Comparison of ENCODE assay signal across 11 mouse cellular contexts in the genomic region with DNA sequence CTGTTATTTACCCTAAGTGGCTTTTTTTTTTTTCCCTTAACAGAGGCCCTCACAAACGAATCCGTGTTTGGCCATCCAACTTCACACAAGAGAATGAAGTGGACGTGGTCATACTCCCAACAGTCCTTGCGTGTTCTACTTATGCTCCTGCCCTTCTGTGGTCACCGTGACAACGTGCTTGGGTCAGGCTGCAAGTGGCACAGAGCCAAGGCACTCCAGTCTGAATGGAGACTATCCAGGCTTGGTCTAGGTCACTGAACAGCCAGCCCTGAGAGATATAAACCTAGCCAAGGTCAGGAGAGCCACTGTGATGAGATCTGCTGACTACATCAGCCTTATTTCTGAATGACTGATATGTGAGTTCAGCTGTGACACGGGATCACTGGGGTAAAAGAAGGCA. TPM values are rescaled to one million over a fixed set of nuclear protein-coding genes. Genes with fewer than 3 reads are reported as not detected.
A peak's percentile ranks its signal among the peaks of the same experiment; 100 is the strongest.
DNase-seq lines count a peak whose midpoint lies in the region; ATAC-seq and TF ChIP-seq lines count a peak whose summit lies in the region.
"Had no signal": no experiment of that assay in that cellular context is flagged by ENCODE, and none has a peak within 500 bp of the region (broad histone marks: within the 10 kb centered on the region; RNA-seq: fewer than 3 reads in every experiment).

No protein-coding gene starts in this region.

- 44% methylated on average over 7 of the region's 7 CpGs for WGBS in heart, embryonic 12.5 days
- 36% methylated on average over 7 of the region's 7 CpGs for WGBS in lung, postnatal 0 days
- 60% methylated on average over 7 of the region's 7 CpGs for WGBS in intestine, embryonic 15.5 days

- peak; percentile 67 for ATAC-seq in heart, embryonic 12.5 days (ENCODE audit: insufficient number of reproducible peaks, low FRiP score)
- peak; percentile 94 for ATAC-seq in lung, postnatal 0 days
- no peak for ATAC-seq in intestine, embryonic 15.5 days

- peak overlapping the region; percentile 15; the same call in 1 of the 2 replicates for H3K27ac ChIP-seq in heart, embryonic 12.5 days (ENCODE audit: poor library complexity, severe bottlenecking)
- no peak overlapping the region for H3K27ac ChIP-seq in lung, postnatal 0 days (ENCODE audit: low read length)
- no peak overlapping the region for H3K27ac ChIP-seq in intestine, embryonic 15.5 days
- H3K27ac ChIP-seq: forebrain, embryonic 12.5 days; stomach, embryonic 15.5 days had no signal

- H3K4me1 ChIP-seq in heart, embryonic 12.5 days (replicated peaks): peaks cover 17% of the 10 kb centered on the region
- no peaks in the 10 kb centered on the region for H3K4me1 ChIP-seq in lung, postnatal 0 days (ENCODE audit: insufficient read depth, low read depth, low read length)
- H3K4me1 ChIP-seq in intestine, embryonic 15.5 days (replicated peaks): no peaks in the 10 kb centered on the region
- H3K4me1 ChIP-seq: forebrain, embryonic 12.5 days; stomach, embryonic 15.5 days had no signal

- TF ChIP-seq EP300 in lung, postnatal 0 days (IDR thresholded peaks at IDR 0.05): no peak

- no peak overlapping the region for H3K4me2 ChIP-seq in heart, embryonic 12.5 days
- H3K4me2 ChIP-seq in lung, postnatal 0 days (replicated peaks; ENCODE audit: low read depth, low read length): no peak overlapping the region
- no peak overlapping the region for H3K4me2 ChIP-seq in intestine, embryonic 15.5 days (replicated peaks)
- H3K4me2 ChIP-seq: forebrain, embryonic 12.5 days; stomach, embryonic 15.5 days had no signal

- peak; percentile 28 for DNase-seq in kidney, adult 9 months
- no peak for DNase-seq in kidney, adult 8-10 months
- DNase-seq in adrenal gland, adult 2 months: peak; percentile 91
- peak; percentile 84 for DNase-seq in lung, postnatal 0 days (ENCODE audit: low spot score)
- no peak for DNase-seq in cerebellum, adult 11-12 months
- no peak for DNase-seq in thymus, postnatal 10 days (ENCODE audit: low spot score in 2 of 2)

- H3K27me3 ChIP-seq in heart, embryonic 12.5 days (replicated peaks): peaks cover 5% of the 10 kb centered on the region; the same call in 1 of the 2 replicates
- no peaks in the 10 kb centered on the region for H3K27me3 ChIP-seq in lung, postnatal 0 days (replicated peaks; ENCODE audit: insufficient read depth, low read length)
- no peaks in the 10 kb centered on the region for H3K27me3 ChIP-seq in intestine, embryonic 15.5 days (replicated peaks)
- H3K27me3 ChIP-seq: stomach, embryonic 15.5 days had no signal

- no peak overlapping the region for H3K4me3 ChIP-seq in heart, embryonic 12.5 days
- H3K4me3 ChIP-seq in lung, postnatal 0 days (ENCODE audit: low read depth, low read length): no peak overlapping the region
- H3K4me3 ChIP-seq in intestine, embryonic 15.5 days (replicated peaks): no peak overlapping the region
- H3K4me3 ChIP-seq: forebrain, embryonic 12.5 days; stomach, embryonic 15.5 days had no signal

- H3K36me3 ChIP-seq in heart, embryonic 12.5 days: no peaks in the 10 kb centered on the region
- no peaks in the 10 kb centered on the region for H3K36me3 ChIP-seq in lung, postnatal 0 days (ENCODE audit: insufficient read depth, low read length)
- H3K36me3 ChIP-seq in intestine, embryonic 15.5 days: no peaks in the 10 kb centered on the region
- H3K36me3 ChIP-seq: forebrain, embryonic 12.5 days; stomach, embryonic 15.5 days had no signal

- no peak for TF ChIP-seq CTCF in lung, postnatal 0 days (IDR thresholded peaks at IDR 0.05)

- no peaks in the 10 kb centered on the region for H3K9me3 ChIP-seq in heart, embryonic 12.5 days (replicated peaks)
- no peaks in the 10 kb centered on the region for H3K9me3 ChIP-seq in lung, postnatal 0 days (ENCODE audit: low read length)
- no peaks in the 10 kb centered on the region for H3K9me3 ChIP-seq in intestine, embryonic 15.5 days
- H3K9me3 ChIP-seq: forebrain, embryonic 12.5 days; stomach, embryonic 15.5 days had no signal

- no peak overlapping the region for H3K9ac ChIP-seq in heart, embryonic 12.5 days
- H3K9ac ChIP-seq in lung, postnatal 0 days (replicated peaks; ENCODE audit: low read depth): no peak overlapping the region
- H3K9ac ChIP-seq in intestine, embryonic 15.5 days: no peak overlapping the region
- H3K9ac ChIP-seq: forebrain, embryonic 12.5 days; stomach, embryonic 15.5 days had no signal

RNA-seq across cellular contexts. Expression of gene Adra1d, which starts 23.7 kb away (rescaled TPM):
- total RNA-seq in adrenal gland, adult 2 months (2021): 10 to 100 TPM; 26.1 to 30.8 TPM
- 50.8 and 66.2 TPM in 2 replicates for polyA plus RNA-seq in adrenal gland, adult 2 months (2012; rRNA removed)
- 0.23 and 0.45 TPM in 2 replicates for polyA plus RNA-seq in heart, embryonic 12.5 days (2016; fragmentation: Nextera tagmentation; extraction: Ambion mirVana)
- polyA plus RNA-seq in lung, postnatal 0 days (2015; fragmentation: Nextera tagmentation; extraction: Ambion mirVana): 1.6 and 2.4 TPM in 2 replicates
- polyA plus RNA-seq in intestine, embryonic 15.5 days (2015; fragmentation: Nextera tagmentation; extraction: Ambion mirVana): 0.45 and 0.56 TPM in 2 replicates
- total RNA-seq: megakaryocyte progenitor cell, adult 5-6 weeks had no signal
- polyA plus RNA-seq: forebrain, embryonic 12.5 days had no signal

RNA-seq across cellular contexts. Expression of gene Smox, which starts 47.0 kb away (rescaled TPM):
- 10 to 100 TPM; 24.3 to 33.1 TPM for total RNA-seq in adrenal gland, adult 2 months (2021)
- 29.3 and 37.6 TPM in 2 replicates for polyA plus RNA-seq in adrenal gland, adult 2 months (2012; rRNA removed)
- polyA plus RNA-seq in heart, embryonic 12.5 days (2016; fragmentation: Nextera tagmentation; extraction: Ambion mirVana): 21.0 and 21.3 TPM in 2 replicates
- polyA plus RNA-seq in lung, postnatal 0 days (2015; fragmentation: Nextera tagmentation; extraction: Ambion mirVana): 31.0 and 31.1 TPM in 2 replicates
- polyA plus RNA-seq in intestine, embryonic 15.5 days (2015; fragmentation: Nextera tagmentation; extraction: Ambion mirVana): 23.3 and 24.0 TPM in 2 replicates

Comparison
In these comparisons a context has a peak if more than half of its experiments do, and no peak if none do; other contexts are left out.
1. DNase-seq: peak in kidney, adult 9 months (single experiment), adrenal gland, adult 2 months (single experiment) and lung, postnatal 0 days (single experiment); none in kidney, adult 8-10 months (0 of 2), cerebellum, adult 11-12 months (single experiment) and thymus, postnatal 10 days (0 of 2).
2. RNA of gene Adra1d, which starts 23.7 kb away (polyA plus RNA-seq): 50.8 to 66.2 TPM in adrenal gland, adult 2 months; 1.6 to 2.4 TPM in lung, postnatal 0 days, 0.45 to 0.56 TPM in intestine, embryonic 15.5 days and 0.23 to 0.45 TPM in heart, embryonic 12.5 days; every median in the first group is over 10 times any median in the second.